Mouse (Mus musculus): ENCODE results near the gene Tram1l1.
"Not testable (repeated sequence)": the region's sequence is repeated elsewhere in the genome, so short reads cannot be mapped to it uniquely, and the experiment has no call there.

Gene Tram1l1

GRCm38 (mm10) chr3:124320821-124321576 lies at the start of gene Tram1l1:
TSS of gene Tram1l1 (plus strand) at chr3:124320855.
- no peak for DNase-seq

DNA sequence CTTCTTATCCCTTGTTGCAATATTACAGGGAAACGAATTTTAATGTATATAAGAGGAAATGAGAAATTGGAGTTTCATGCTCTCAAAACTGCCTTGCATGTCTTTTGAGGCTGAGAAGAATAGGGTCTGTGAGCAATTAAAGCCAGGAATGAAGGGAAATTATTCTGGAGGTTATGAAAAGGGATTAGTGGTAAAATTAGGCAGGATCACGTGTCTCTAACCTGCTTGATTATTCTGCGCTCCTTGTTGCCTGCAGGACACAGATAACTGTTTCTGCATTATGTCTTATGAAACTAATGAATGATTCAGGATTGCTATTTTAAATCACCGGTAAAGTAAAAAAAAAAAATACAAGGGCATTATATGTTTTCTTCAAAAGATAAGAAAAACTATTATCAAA lies 49.4 kb upstream of the Tram1l1 start:
- DNase-seq, result no peak

DNA sequence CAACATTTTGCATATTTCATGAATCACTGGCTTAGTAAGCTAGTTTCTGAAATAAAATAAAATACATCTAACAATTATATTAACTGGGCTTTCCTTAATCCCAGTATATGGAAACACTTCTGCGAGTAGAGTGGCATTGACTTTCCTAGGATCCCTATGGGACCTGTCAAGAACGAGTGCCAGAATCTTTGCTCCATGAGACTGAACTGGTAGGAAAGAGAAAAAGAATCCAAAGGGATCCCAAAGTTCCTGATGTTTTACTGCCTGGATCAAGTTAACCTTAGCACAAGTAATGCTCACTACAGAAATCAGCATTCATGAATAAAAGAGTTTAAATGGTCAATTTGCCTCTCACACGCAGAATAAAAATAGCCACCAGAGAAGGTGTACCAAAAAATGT lies 49.0 kb upstream of the Tram1l1 start:
- no peak for DNase-seq

DNA sequence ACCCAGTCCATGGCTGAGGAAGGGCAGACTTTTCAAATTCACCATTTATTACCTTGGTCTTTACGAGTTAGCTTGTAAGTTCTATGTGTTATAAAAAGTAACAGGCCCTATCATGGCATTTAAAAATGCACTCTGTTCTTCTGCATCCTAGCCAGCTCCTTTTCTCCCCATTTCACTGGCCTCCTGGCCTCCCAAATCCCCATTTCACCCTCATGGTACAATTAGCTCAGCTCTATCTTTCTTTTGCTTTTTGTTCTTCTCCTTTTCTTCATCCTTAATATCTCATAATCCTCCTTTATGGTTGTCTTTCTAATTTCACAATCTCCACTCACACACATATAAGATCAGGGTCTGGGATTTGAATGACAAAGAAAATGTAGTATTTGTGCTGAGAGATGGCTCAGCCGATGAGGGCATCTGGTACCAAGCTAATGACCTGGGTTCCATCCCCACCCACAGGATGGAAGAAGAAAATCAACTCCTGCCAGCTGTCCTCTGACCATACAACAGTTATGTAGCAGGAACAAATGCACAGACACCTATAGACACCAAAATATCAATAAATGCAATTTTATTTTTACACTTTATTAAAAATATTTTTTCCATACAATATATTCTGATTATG lies 48.1 kb upstream of the Tram1l1 start:
- no peak for DNase-seq

GRCm38 (mm10) chr3:124274928-124275609 lies 45.6 kb upstream of the Tram1l1 start:
- peak in 1 of 2 experiments; percentile 14 for DNase-seq

GRCm38 (mm10) chr3:124288936-124289335 lies 31.7 kb upstream of the Tram1l1 start:
- not testable (repeated sequence) for DNase-seq

DNA sequence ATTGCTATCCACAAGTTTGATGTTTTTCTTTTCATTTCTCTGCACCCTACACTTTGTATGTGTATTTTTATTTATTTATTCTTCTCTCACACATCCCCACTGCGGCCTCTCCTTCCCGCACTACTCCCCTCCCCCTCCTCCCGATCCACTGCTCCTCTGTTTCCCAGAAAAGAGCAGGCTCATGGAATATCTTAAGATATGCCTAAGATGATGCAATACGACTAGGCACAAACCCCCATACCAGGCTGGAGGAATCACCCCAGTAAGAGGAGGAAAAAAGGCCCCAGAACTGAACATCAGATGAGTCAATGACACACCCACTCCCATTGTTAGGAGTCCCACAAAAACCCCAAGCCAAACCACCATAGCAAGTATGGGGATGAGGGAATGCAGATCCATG lies 1.4 kb upstream of the Tram1l1 start:
- DNase-seq, result no peak

- no peak for DNase-seq
Observed at GRCm38 (mm10) chr3:124320398-124320797, 257 bp upstream of the Tram1l1 start.

- DNase-seq, result no peak
Observed at GRCm38 (mm10) chr3:124346445-124346844, 25.8 kb downstream of the Tram1l1 start.

DNA sequence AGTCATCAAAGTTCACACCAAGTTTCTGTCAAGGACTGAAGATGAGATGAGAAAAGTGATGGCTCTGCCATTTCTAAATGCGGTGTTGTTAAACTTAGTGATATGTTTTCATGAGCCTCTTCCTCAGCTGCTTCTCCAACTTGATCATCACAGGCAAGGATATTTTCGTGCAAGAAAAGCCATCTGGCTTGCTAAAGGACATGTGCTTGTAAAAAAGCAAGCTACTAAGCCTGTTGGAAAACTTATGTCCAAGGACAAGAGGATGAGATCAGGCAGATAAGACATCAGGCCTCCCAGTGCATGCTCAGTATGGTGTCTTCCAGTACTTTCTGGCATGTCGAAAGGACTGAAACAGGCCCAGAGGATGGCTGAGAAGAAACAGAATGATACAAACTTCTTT lies 36.9 kb downstream of the Tram1l1 start:
- DNase-seq, result no peak

DNA sequence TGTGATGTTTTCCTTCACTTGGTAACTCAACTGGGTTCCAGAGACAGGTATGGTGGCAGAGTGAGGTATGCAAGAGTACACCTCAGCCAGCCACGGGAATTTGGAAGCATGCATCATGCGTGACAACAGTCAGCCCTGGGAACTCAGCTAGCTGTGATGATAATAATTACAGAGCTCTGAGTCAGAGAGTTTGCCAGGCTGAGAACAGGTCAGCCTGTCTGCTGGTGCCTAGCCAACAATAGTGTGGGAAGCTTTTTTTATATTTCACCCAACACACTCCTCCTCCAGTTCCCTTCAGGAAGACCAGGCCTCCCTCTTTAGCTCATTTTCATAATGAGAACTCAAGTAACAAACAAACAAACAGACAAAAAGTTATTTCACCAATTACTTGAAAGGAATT lies 51.4 kb downstream of the Tram1l1 start:
- no peak for DNase-seq

All from kidney, adult 8-10 months (tissue).